Mouse (Mus musculus): ENCODE results near the gene Mtfp1. TPM values are rescaled to one million over a fixed set of nuclear protein-coding genes. Genes with fewer than 3 reads are reported as not detected.

Mtfp1 gene
- total and polyA plus RNA-seq, 3 experiments, result 6.5 to 14.2 (median 12.7) TPM

DNA sequence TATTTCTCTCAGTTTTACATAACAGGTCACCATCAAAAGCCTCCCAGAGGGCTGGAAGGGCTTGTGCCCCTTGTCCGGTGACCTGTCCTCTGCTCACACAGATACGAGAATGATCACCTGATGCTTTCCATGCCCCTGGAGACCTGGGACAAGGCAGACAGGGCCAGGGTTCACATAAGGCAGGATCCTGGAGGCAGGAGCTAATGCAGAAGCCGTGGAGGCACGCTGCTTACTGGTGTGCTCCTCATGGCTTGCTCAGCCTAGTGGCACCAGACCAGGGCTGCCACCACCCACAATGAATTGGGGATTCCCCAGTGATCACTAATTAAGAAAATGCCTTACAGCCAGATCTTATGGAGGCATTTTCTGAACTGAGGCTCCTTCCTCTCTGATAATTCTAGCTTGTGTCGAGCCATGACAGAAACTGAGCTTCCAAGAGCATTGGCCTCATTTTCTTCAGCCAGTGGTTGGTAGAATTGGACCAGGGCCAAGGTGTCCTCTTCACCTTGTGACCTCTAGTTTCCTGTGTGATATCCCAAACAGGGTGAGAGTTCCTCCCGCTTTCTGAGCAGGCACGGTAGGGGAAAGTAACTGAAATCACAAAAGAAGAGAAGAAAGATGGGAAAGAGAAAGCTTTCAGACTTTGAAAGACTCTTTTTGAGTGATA, 16.8 kb downstream of the Mtfp1 start:
- H3K4me1 ChIP-seq (ENCODE audit: insufficient read depth, low read depth, low read length), result no peaks in the 10 kb centered on the region
- TF ChIP-seq GATA1 (IDR thresholded peaks at IDR 0.05; ENCODE audit: borderline replicate concordance, low read length) (no peak), CTCF (IDR thresholded peaks at IDR 0.05; ENCODE audit: low read depth, low read length) (no peak), GATA2 (IDR thresholded peaks at IDR 0.05; ENCODE audit: borderline replicate concordance, low read depth, low read length) (no peak), POLR2AphosphoS5 (IDR thresholded peaks at IDR 0.05; ENCODE audit: insufficient replicate concordance, low read depth, low read length) (no peak), TAL1 (conservative IDR thresholded peaks at IDR 0.05; ENCODE audit: low read depth, low read length) (no peak)
- DNase-seq (ENCODE audit: low spot score) (no peak), ATAC-seq (ENCODE audit: extremely low read depth, insufficient number of reproducible peaks, low FRiP score, poor library complexity, severe bottlenecking) (no peak)
- H3K9me3 ChIP-seq (replicated peaks), result peaks cover 4% of the 10 kb centered on the region
- H3K36me3 ChIP-seq (replicated peaks), result no peaks in the 10 kb centered on the region
- H3K4me3 ChIP-seq (ENCODE audit: low read depth, low read length), result no peak overlapping the region
- peaks cover 7% of the 10 kb centered on the region; the same call in 1 of the 2 replicates for H3K27me3 ChIP-seq (ENCODE audit: insufficient read depth, low read length)

DNA sequence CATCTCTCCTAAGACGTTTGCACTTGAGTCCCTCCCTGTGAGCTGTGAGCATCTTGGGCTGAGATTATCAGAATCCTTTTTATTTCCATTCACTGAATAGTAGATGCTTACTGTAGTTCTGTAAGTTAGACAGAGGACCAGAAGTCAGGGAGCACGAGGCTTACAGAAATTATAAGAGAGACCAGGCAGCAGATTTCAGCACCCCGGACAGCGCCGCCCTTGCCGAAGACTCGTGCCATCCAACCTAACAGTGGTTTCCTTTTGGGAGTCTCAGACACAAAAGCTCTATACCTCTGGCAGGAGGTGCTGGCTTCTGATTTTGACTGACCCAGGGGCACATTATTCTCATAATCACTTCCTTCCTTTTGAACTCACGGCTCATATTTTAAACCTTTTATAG, 18.6 kb downstream of the Mtfp1 start:
- no peak overlapping the region for H3K4me3 ChIP-seq (ENCODE audit: low read depth, low read length)
- TF ChIP-seq GATA2 (IDR thresholded peaks at IDR 0.05; ENCODE audit: borderline replicate concordance, low read depth, low read length) (no peak), GATA1 (IDR thresholded peaks at IDR 0.05; ENCODE audit: borderline replicate concordance, low read length) (no peak)
- DNase-seq (ENCODE audit: low spot score), result peak; percentile 40

DNA sequence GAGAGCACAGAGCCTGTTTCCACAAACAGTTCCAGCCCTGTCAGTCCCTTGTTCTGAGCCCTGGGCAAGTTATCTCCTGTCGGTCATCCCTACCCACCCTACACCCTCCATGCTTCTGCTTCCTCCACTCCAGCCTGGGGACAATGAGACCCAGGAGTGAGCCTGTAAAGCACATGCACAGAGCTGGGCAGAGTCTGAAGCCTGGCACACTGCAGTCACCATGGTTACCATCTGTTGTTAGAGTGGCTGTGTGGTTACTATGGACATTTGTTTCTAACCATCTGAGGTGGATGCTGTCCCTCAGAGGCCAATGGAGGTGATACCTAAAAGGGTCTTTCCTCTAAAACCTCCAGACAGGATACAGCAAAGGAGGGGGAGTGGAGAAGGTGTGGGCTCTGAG, 25.6 kb downstream of the Mtfp1 start:
- TF ChIP-seq POLR2AphosphoS5 (IDR thresholded peaks at IDR 0.05; ENCODE audit: insufficient replicate concordance, low read depth, low read length) (no peak), CTCF (IDR thresholded peaks at IDR 0.05; ENCODE audit: low read depth, low read length) (no peak), GATA1 (IDR thresholded peaks at IDR 0.05; ENCODE audit: borderline replicate concordance, low read length) (no peak), GATA2 (IDR thresholded peaks at IDR 0.05; ENCODE audit: borderline replicate concordance, low read depth, low read length) (no peak), TAL1 (conservative IDR thresholded peaks at IDR 0.05; ENCODE audit: low read depth, low read length) (no peak)
- H3K4me1 ChIP-seq (ENCODE audit: insufficient read depth, low read depth, low read length), result no peaks in the 10 kb centered on the region
- H3K9me3 ChIP-seq (replicated peaks), result no peaks in the 10 kb centered on the region
- no peak for ATAC-seq (ENCODE audit: extremely low read depth, insufficient number of reproducible peaks, low FRiP score, poor library complexity, severe bottlenecking)
- no peak for DNase-seq (ENCODE audit: low spot score)
- no peak overlapping the region for H3K4me3 ChIP-seq (ENCODE audit: low read depth, low read length)
- no peaks in the 10 kb centered on the region for H3K36me3 ChIP-seq (replicated peaks)
- H3K27me3 ChIP-seq (ENCODE audit: insufficient read depth, low read length), result peaks cover 8% of the 10 kb centered on the region

More for the DNA sequence above, 18.6 kb downstream of the Mtfp1 start:
- Histone ChIP-seq H3K27me3 (ENCODE audit: insufficient read depth, low read length) (peaks cover 3% of the 10 kb centered on the region), H3K4me1 (ENCODE audit: insufficient read depth, low read depth, low read length) (no peaks in the 10 kb centered on the region), H3K9me3 (replicated peaks) (no peaks in the 10 kb centered on the region), H3K36me3 (replicated peaks) (no peaks in the 10 kb centered on the region)
- ATAC-seq (ENCODE audit: extremely low read depth, insufficient number of reproducible peaks, low FRiP score, poor library complexity, severe bottlenecking), result no peak

DNA sequence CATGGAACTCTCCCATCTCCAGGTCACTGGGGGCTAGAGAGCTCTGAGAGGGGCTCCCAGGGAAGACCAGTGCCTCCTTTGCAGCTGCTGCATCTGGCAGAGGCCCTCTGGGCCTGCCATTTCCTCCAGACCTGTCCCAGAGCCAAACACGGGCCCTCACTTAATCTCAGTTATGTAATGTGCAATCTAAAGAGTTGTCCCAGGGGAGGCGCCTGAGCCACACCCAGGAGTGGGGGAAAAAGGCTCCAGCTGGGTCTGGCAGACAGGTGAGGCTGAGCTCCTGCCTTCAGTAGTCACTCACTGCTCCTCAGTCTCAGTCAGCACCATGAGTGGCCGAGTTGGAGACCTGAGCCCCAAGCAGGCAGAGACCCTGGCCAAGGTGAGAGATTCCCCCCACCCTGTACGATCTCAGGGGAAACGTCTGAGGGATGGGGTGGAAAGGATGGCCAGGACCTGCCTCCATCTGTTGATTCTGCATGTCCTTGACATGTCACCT, 30.6 kb downstream of the Mtfp1 start, which contains the start of gene Sec14l3:
Gene Sec14l3, plus strand, starts transcription at position 215 of the 496 bp plus-strand sequence.
- H3K9me3 ChIP-seq (replicated peaks), result no peaks in the 10 kb centered on the region
- no peak within 1 kb of the TSS for H3K4me3 ChIP-seq (ENCODE audit: low read depth, low read length)
- no peaks in the 10 kb centered on the region for H3K4me1 ChIP-seq (ENCODE audit: insufficient read depth, low read depth, low read length)
- no peaks in the 10 kb centered on the region for H3K36me3 ChIP-seq (replicated peaks)
- peaks cover 26% of the 10 kb centered on the region for H3K27me3 ChIP-seq (ENCODE audit: insufficient read depth, low read length)
- no peak for TF ChIP-seq GATA1 (IDR thresholded peaks at IDR 0.05; ENCODE audit: borderline replicate concordance, low read length)
- TF ChIP-seq CTCF (IDR thresholded peaks at IDR 0.05; ENCODE audit: low read depth, low read length), result no peak
- no peak for TF ChIP-seq TAL1 (conservative IDR thresholded peaks at IDR 0.05; ENCODE audit: low read depth, low read length)
- TF ChIP-seq POLR2AphosphoS5 (IDR thresholded peaks at IDR 0.05; ENCODE audit: insufficient replicate concordance, low read depth, low read length), result no peak
- no peak for TF ChIP-seq GATA2 (IDR thresholded peaks at IDR 0.05; ENCODE audit: borderline replicate concordance, low read depth, low read length)
- DNase-seq (ENCODE audit: low spot score) (no peak), ATAC-seq (ENCODE audit: extremely low read depth, insufficient number of reproducible peaks, low FRiP score, poor library complexity, severe bottlenecking) (no peak)

DNA sequence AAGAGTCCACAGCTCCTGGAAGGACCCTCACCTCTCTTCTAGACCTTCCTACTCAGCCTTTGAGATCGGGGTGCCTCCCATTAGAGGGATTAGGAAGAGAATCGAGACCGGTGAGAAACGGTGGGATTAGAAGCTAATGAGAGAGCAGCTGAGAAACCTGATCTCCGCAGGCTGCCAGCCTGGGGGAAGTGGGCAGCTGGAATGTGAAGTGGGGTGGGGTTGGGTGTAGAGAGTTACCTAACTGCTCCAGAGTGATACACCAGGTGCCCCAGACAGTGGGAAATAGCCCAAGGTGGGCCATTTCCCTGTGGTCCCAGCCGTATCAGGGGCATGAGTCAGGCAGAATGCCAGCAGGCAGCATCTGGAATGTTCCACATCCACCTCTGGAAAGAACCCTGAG, 32.3 kb downstream of the Mtfp1 start:
- peaks cover 30% of the 10 kb centered on the region for H3K27me3 ChIP-seq (ENCODE audit: insufficient read depth, low read length)

DNA sequence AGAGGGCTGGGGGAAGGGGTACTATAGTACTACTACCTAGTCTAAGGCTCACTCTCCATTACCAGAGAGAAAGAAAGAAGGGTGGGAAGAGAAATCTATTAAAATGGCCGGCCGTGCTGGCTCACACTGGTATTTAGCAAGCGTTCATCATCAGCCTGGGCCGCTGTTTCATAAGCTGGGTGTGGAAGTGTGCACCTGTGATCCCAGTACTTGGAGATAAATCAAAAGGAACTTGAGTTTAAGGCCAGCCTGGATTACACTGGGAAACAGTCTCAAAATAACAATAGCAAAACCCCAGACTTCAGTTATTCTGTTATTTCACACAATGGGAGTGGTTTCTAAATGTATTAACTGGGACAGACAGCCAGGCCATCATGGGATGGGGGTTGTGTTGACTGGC, 32.7 kb downstream of the Mtfp1 start:
- Histone ChIP-seq H3K36me3 (replicated peaks) (no peaks in the 10 kb centered on the region), H3K4me1 (ENCODE audit: insufficient read depth, low read depth, low read length) (no peaks in the 10 kb centered on the region), H3K27me3 (ENCODE audit: insufficient read depth, low read length) (peaks cover 30% of the 10 kb centered on the region), H3K9me3 (replicated peaks) (no peaks in the 10 kb centered on the region), H3K4me3 (ENCODE audit: low read depth, low read length) (no peak overlapping the region)
- no peak for ATAC-seq (ENCODE audit: extremely low read depth, insufficient number of reproducible peaks, low FRiP score, poor library complexity, severe bottlenecking)
- TF ChIP-seq TAL1 (conservative IDR thresholded peaks at IDR 0.05; ENCODE audit: low read depth, low read length) (no peak), POLR2AphosphoS5 (IDR thresholded peaks at IDR 0.05; ENCODE audit: insufficient replicate concordance, low read depth, low read length) (no peak), GATA1 (IDR thresholded peaks at IDR 0.05; ENCODE audit: borderline replicate concordance, low read length) (no peak)
- no peak for DNase-seq (ENCODE audit: low spot score)

More for the DNA sequence above, 32.3 kb downstream of the Mtfp1 start:
- DNase-seq (ENCODE audit: low spot score), result no peak
- Histone ChIP-seq H3K9me3 (replicated peaks) (no peaks in the 10 kb centered on the region), H3K36me3 (replicated peaks) (no peaks in the 10 kb centered on the region), H3K4me3 (ENCODE audit: low read depth, low read length) (no peak overlapping the region), H3K4me1 (ENCODE audit: insufficient read depth, low read depth, low read length) (no peaks in the 10 kb centered on the region)
- ATAC-seq (ENCODE audit: extremely low read depth, insufficient number of reproducible peaks, low FRiP score, poor library complexity, severe bottlenecking), result no peak
- TF ChIP-seq GATA1 (IDR thresholded peaks at IDR 0.05; ENCODE audit: borderline replicate concordance, low read length), result no peak
- no peak for TF ChIP-seq GATA2 (IDR thresholded peaks at IDR 0.05; ENCODE audit: borderline replicate concordance, low read depth, low read length)
- no peak for TF ChIP-seq POLR2AphosphoS5 (IDR thresholded peaks at IDR 0.05; ENCODE audit: insufficient replicate concordance, low read depth, low read length)
- no peak for TF ChIP-seq CTCF (IDR thresholded peaks at IDR 0.05; ENCODE audit: low read depth, low read length)
- TF ChIP-seq TAL1 (conservative IDR thresholded peaks at IDR 0.05; ENCODE audit: low read depth, low read length), result no peak

Data from G1E (cell line).